Mouse (Mus musculus) lung, adult 2 months (tissue): ENCODE measurements around the gene Dkk3.

Experiments used
- CTCF ChIP-seq: fragments of 200-500 bp; IDR thresholded peaks from 2 replicates; pipeline ENCODE4 v1.5.1; 2011; ENCODE audit warnings: mild to moderate bottlenecking, low read length, control low read depth; ENCODE audit not compliant: insufficient read depth
- POLR2A ChIP-seq: fragments of 200-500 bp; IDR thresholded peaks from 2 replicates; pipeline ENCODE4 v1.6.1; 2011; ENCODE audit warnings: low read depth, mild to moderate bottlenecking, control low read depth, low read length, borderline replicate concordance; ENCODE audit errors: extremely low read depth

- TF ChIP-seq CTCF (no peak), POLR2A (no peak)
Measured at GRCm38 (mm10) chr7:112154445-112154844, 4.4 kb downstream of the Dkk3 start.
